ENCODE assay signal across 17 mouse cellular contexts in the genomic region with DNA sequence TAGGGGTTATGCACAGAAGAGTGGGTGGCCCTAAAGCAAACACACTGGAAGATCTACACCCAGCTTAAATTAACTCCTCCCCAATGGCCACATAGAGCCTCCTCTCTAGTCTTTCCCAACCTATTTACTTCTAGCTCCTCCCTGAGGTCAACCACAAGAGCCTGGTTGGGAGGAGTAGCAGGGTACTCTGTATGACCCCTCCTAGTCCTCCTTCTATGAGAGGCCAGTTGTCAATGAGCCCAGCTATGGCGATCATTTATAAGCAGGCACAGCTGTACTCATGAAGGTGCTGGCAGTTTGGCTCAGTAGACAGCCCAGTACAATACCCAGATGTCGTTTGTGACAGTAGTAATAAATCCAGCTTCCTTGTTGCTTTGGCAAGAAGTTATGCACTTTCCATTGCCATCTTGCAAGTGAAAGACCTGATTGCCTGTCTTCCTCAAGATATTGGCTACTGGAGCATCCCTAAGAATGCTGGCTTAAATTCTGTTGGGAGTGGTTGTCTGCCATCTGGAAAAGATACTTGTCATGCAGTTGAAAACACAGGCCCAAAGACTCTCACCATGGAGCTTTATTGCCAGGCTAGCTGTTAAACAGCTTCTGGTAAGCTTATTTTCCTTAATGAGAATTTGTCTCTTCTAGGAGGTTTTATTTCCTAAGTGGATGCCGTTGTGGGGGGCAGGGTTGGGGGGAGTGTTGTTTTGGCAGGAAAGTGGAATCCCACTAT. TPM values are rescaled to one million over a fixed set of nuclear protein-coding genes. Genes with fewer than 3 reads are reported as not detected.
DNase-seq lines count a peak whose midpoint lies in the region; ATAC-seq lines count a peak whose summit lies in the region.
"Had no signal": no experiment of that assay in that cellular context is flagged by ENCODE, and none has a peak within 500 bp of the region (broad histone marks: within the 10 kb centered on the region; RNA-seq: fewer than 3 reads in every experiment).

No protein-coding gene starts in this region.

- no peak overlapping the region for H3K9ac ChIP-seq in lung, embryonic 15.5 days
- H3K9ac ChIP-seq in stomach, embryonic 14.5 days (replicated peaks; ENCODE audit: low read depth, low read length) = no peak overlapping the region
- H3K9ac ChIP-seq: liver, embryonic 14.5 days had no signal

- no peaks in the 10 kb centered on the region for H3K27me3 ChIP-seq in lung, embryonic 15.5 days
- H3K27me3 ChIP-seq in stomach, embryonic 14.5 days (ENCODE audit: control insufficient read depth, insufficient read depth, low read length) = no peaks in the 10 kb centered on the region

- DNase-seq in gastrocnemius, postnatal 25 days = peak; percentile 22
- no peak for DNase-seq in gastrocnemius, adult 8-10 months (ENCODE audit: low spot score in 2 of 2)
- no peak for DNase-seq in lung, postnatal 36 days
- DNase-seq in right cerebral cortex, postnatal 4 days = no peak
- DNase-seq in natural killer cell, adult 2 months (ENCODE audit: low spot score in 2 of 2) = no peak
- DNase-seq: cerebellum, postnatal 10 days; lung, postnatal 14 days; retina, postnatal 1 day; thymus, postnatal 14 days had no signal

- no peaks in the 10 kb centered on the region for H3K9me3 ChIP-seq in lung, embryonic 15.5 days
- H3K9me3 ChIP-seq in stomach, embryonic 14.5 days (ENCODE audit: control insufficient read depth, low read depth, low read length) = no peaks in the 10 kb centered on the region

- H3K36me3 ChIP-seq in lung, embryonic 15.5 days = peaks cover 16% of the 10 kb centered on the region
- H3K36me3 ChIP-seq in stomach, embryonic 14.5 days (ENCODE audit: control insufficient read depth, insufficient read depth, low read length) = no peaks in the 10 kb centered on the region

- 82% methylated on average over 3 of the region's 3 CpGs for WGBS in lung, embryonic 15.5 days
- WGBS in stomach, embryonic 14.5 days = 75% methylated on average over 3 of the region's 3 CpGs

- H3K4me3 ChIP-seq in lung, embryonic 15.5 days = no peak overlapping the region
- H3K4me3 ChIP-seq in stomach, embryonic 14.5 days (ENCODE audit: low read depth, low read length) = no peak overlapping the region

- H3K4me1 ChIP-seq in lung, embryonic 15.5 days = no peaks in the 10 kb centered on the region
- no peaks in the 10 kb centered on the region for H3K4me1 ChIP-seq in stomach, embryonic 14.5 days (ENCODE audit: control insufficient read depth, insufficient read depth, low read length)

- no peak overlapping the region for H3K4me2 ChIP-seq in lung, embryonic 15.5 days
- no peak overlapping the region for H3K4me2 ChIP-seq in stomach, embryonic 14.5 days (replicated peaks; ENCODE audit: low read depth, low read length)

- peak; percentile 35; the same call in 1 of the 2 replicates for ATAC-seq in lung, embryonic 15.5 days (ENCODE audit: borderline replicate concordance, extremely low read depth, low FRiP score, low TSS enrichment)
- 0 out of 2 replicates have a peak, but pooled peaks have one; percentile 25 for ATAC-seq in common myeloid progenitor, adult 5-6 weeks (replicated peaks; ENCODE audit: low read depth, poor library complexity, severe bottlenecking)
- 0 out of 2 replicates have a peak, but pooled peaks have one; percentile 44 for ATAC-seq in stomach, embryonic 14.5 days (ENCODE audit: insufficient number of reproducible peaks, insufficient read depth, low FRiP score, low read depth)

- H3K27ac ChIP-seq in lung, embryonic 15.5 days = no peak overlapping the region
- no peak overlapping the region for H3K27ac ChIP-seq in stomach, embryonic 14.5 days (ENCODE audit: low read length)
- H3K27ac ChIP-seq: kidney, postnatal 0 days; liver, embryonic 14.5 days had no signal

RNA-seq across cellular contexts. Expression of a gene that starts 10.2 kb away (rescaled TPM):
- total RNA-seq in gastrocnemius, postnatal 25 days (2021) = not detected
- not detected for total RNA-seq in gastrocnemius, adult 8-10 months (2022)
- polyA plus RNA-seq in lung, embryonic 15.5 days (2015; fragmentation: Nextera tagmentation; extraction: Ambion mirVana) = 0.17 and 0.34 TPM in 2 replicates
- not detected in 2 replicates for total RNA-seq in common myeloid progenitor, adult 5-6 weeks (2017)
- polyA plus RNA-seq in stomach, embryonic 14.5 days (2014; fragmentation: Nextera tagmentation; extraction: Ambion mirVana) = 0.20 TPM in 1 of 2 replicates, not detected in the other
- total RNA-seq: hematopoietic stem cell, adult 5-6 weeks had no signal
- polyA plus RNA-seq: heart, embryonic 14.5 days; intestine, embryonic 14.5 days; liver, embryonic 14.5 days had no signal

RNA-seq across cellular contexts. Expression of a gene that starts 27.4 kb away (rescaled TPM):
- 100 to 1,000 TPM in 1 of 2 experiments, 10 to 100 TPM in 1; 87.6 to 108 TPM for total RNA-seq in gastrocnemius, postnatal 25 days (2021)
- total RNA-seq in gastrocnemius, adult 8-10 months (2022) = 100 to 1,000 TPM; 127 to 172 (median 151) TPM
- polyA plus RNA-seq in lung, embryonic 15.5 days (2015; fragmentation: Nextera tagmentation; extraction: Ambion mirVana) = 136 and 144 TPM in 2 replicates
- total RNA-seq in common myeloid progenitor, adult 5-6 weeks (2017) = 96.7 and 113 TPM in 2 replicates
- 122 and 127 TPM in 2 replicates for polyA plus RNA-seq in stomach, embryonic 14.5 days (2014; fragmentation: Nextera tagmentation; extraction: Ambion mirVana)
